Mouse (Mus musculus): ENCODE data around the gene Arf5. TPM values are rescaled to one million over a fixed set of nuclear protein-coding genes. Genes with fewer than 3 reads are reported as not detected.

Gene Arf5
- polyA plus RNA-seq, 1 experiment: 284 TPM

- WGBS: 80% methylated on average over 2 of the region's 2 CpGs
- DNase-seq (ENCODE audit: low read depth in 1 of 2, low spot score in 2 of 2): no peak
- no peaks in the 10 kb centered on the region for H3K27me3 ChIP-seq (ENCODE audit: control insufficient read depth, insufficient read depth, low read length)
- H3K4me3 ChIP-seq (ENCODE audit: extremely low read depth, insufficient read depth, insufficient read length): no peak overlapping the region
- peaks cover 12% of the 10 kb centered on the region; the same call in 1 of the 2 replicates for H3K4me1 ChIP-seq (ENCODE audit: control insufficient read depth, insufficient read depth, insufficient read length)
- TF ChIP-seq POLR2A (IDR thresholded peaks at IDR 0.05; ENCODE audit: low read depth, low read length) (no peak), CTCF (IDR thresholded peaks at IDR 0.05; ENCODE audit: extremely low read depth, insufficient read depth, insufficient read length, insufficient replicate concordance) (no peak)
- no peak overlapping the region for H3K27ac ChIP-seq (ENCODE audit: insufficient read depth, low read length)
- H3K36me3 ChIP-seq (ENCODE audit: control insufficient read depth, insufficient read depth, low read length): peaks cover 21% of the 10 kb centered on the region
Observed at GRCm38 (mm10) chr6:28419673-28420072, 3.7 kb upstream of the Arf5 start.

- no peak for TF ChIP-seq CTCF (IDR thresholded peaks at IDR 0.05; ENCODE audit: extremely low read depth, insufficient read depth, insufficient read length, insufficient replicate concordance)
- no peak for TF ChIP-seq POLR2A (IDR thresholded peaks at IDR 0.05; ENCODE audit: low read depth, low read length)
- peaks cover 24% of the 10 kb centered on the region for H3K36me3 ChIP-seq (ENCODE audit: control insufficient read depth, insufficient read depth, low read length)
- H3K27me3 ChIP-seq (ENCODE audit: control insufficient read depth, insufficient read depth, low read length): no peaks in the 10 kb centered on the region
- H3K27ac ChIP-seq (ENCODE audit: insufficient read depth, low read length): no peak overlapping the region
- no peak overlapping the region for H3K4me3 ChIP-seq (ENCODE audit: extremely low read depth, insufficient read depth, insufficient read length)
- H3K4me1 ChIP-seq (ENCODE audit: control insufficient read depth, insufficient read depth, insufficient read length): peaks cover 12% of the 10 kb centered on the region; the same call in 1 of the 2 replicates
- WGBS: 86% methylated on average over 17 of the region's 17 CpGs
- no peak for DNase-seq (ENCODE audit: low read depth in 1 of 2, low spot score in 2 of 2)
Observed at GRCm38 (mm10) chr6:28420361-28420760, 3.0 kb upstream of the Arf5 start.

- no peak for DNase-seq (ENCODE audit: low read depth in 1 of 2, low spot score in 2 of 2)
- H3K36me3 ChIP-seq (ENCODE audit: control insufficient read depth, insufficient read depth, low read length): peaks cover 28% of the 10 kb centered on the region
- WGBS: 50% methylated on average over 13 of the region's 13 CpGs
- TF ChIP-seq CTCF (IDR thresholded peaks at IDR 0.05; ENCODE audit: extremely low read depth, insufficient read depth, insufficient read length, insufficient replicate concordance): no peak
- no peak for TF ChIP-seq POLR2A (IDR thresholded peaks at IDR 0.05; ENCODE audit: low read depth, low read length)
- H3K27me3 ChIP-seq (ENCODE audit: control insufficient read depth, insufficient read depth, low read length): no peaks in the 10 kb centered on the region
- H3K27ac ChIP-seq (ENCODE audit: insufficient read depth, low read length): peak overlapping the region; percentile 46; the same call in 1 of the 2 replicates
- H3K4me3 ChIP-seq (ENCODE audit: extremely low read depth, insufficient read depth, insufficient read length): peak overlapping the region; percentile 69
- H3K4me1 ChIP-seq (ENCODE audit: control insufficient read depth, insufficient read depth, insufficient read length): peaks cover 12% of the 10 kb centered on the region; the same call in 1 of the 2 replicates
Observed at GRCm38 (mm10) chr6:28420865-28421264, 2.5 kb upstream of the Arf5 start.

- DNase-seq (ENCODE audit: low read depth in 1 of 2, low spot score in 2 of 2): peak; percentile 90 to 92
- under 1% methylated on average over 27 of the region's 27 CpGs for WGBS
- Histone ChIP-seq H3K27me3 (ENCODE audit: control insufficient read depth, insufficient read depth, low read length) (no peaks in the 10 kb centered on the region), H3K36me3 (ENCODE audit: control insufficient read depth, insufficient read depth, low read length) (peaks cover 30% of the 10 kb centered on the region), H3K4me1 (ENCODE audit: control insufficient read depth, insufficient read depth, insufficient read length) (peaks cover 12% of the 10 kb centered on the region; the same call in 1 of the 2 replicates), H3K27ac (ENCODE audit: insufficient read depth, low read length) (peak overlapping the region; percentile 46; the same call in 1 of the 2 replicates), H3K4me3 (ENCODE audit: extremely low read depth, insufficient read depth, insufficient read length) (peak overlapping the region; percentile 69)
- TF ChIP-seq POLR2A (IDR thresholded peaks at IDR 0.05; ENCODE audit: low read depth, low read length) (peak; percentile 37), CTCF (IDR thresholded peaks at IDR 0.05; ENCODE audit: extremely low read depth, insufficient read depth, insufficient read length, insufficient replicate concordance) (peak; percentile 87; the same call in 1 of the 2 replicates)
Observed at GRCm38 (mm10) chr6:28421469-28422000, 1.8 kb upstream of the Arf5 start.

GRCm38 (mm10) chr6:28422651-28423290 lies 589 bp upstream of the Arf5 start:
- Histone ChIP-seq H3K36me3 (ENCODE audit: control insufficient read depth, insufficient read depth, low read length) (peaks cover 27% of the 10 kb centered on the region), H3K27me3 (ENCODE audit: control insufficient read depth, insufficient read depth, low read length) (no peaks in the 10 kb centered on the region), H3K27ac (ENCODE audit: insufficient read depth, low read length) (no peak overlapping the region), H3K4me3 (ENCODE audit: extremely low read depth, insufficient read depth, insufficient read length) (no peak overlapping the region), H3K4me1 (ENCODE audit: control insufficient read depth, insufficient read depth, insufficient read length) (peaks cover 12% of the 10 kb centered on the region; the same call in 1 of the 2 replicates)
- 73% methylated on average over 15 of the region's 15 CpGs for WGBS
- DNase-seq (ENCODE audit: low read depth in 1 of 2, low spot score in 2 of 2): no peak
- TF ChIP-seq POLR2A (IDR thresholded peaks at IDR 0.05; ENCODE audit: low read depth, low read length) (no peak), CTCF (IDR thresholded peaks at IDR 0.05; ENCODE audit: extremely low read depth, insufficient read depth, insufficient read length, insufficient replicate concordance) (no peak)

- TF ChIP-seq POLR2A (IDR thresholded peaks at IDR 0.05; ENCODE audit: low read depth, low read length): no peak
- TF ChIP-seq CTCF (IDR thresholded peaks at IDR 0.05; ENCODE audit: extremely low read depth, insufficient read depth, insufficient read length, insufficient replicate concordance): no peak
- 15% methylated on average over 44 of the region's 46 CpGs for WGBS
- H3K4me1 ChIP-seq (ENCODE audit: control insufficient read depth, insufficient read depth, insufficient read length): peaks cover 12% of the 10 kb centered on the region; the same call in 1 of the 2 replicates
- peak in 1 of 2 experiments; percentile 34 for DNase-seq (ENCODE audit: low read depth in 1 of 2, low spot score in 2 of 2)
- peaks cover 15% of the 10 kb centered on the region for H3K36me3 ChIP-seq (ENCODE audit: control insufficient read depth, insufficient read depth, low read length)
- peak overlapping the region; percentile 86 for H3K4me3 ChIP-seq (ENCODE audit: extremely low read depth, insufficient read depth, insufficient read length)
- H3K27ac ChIP-seq (ENCODE audit: insufficient read depth, low read length): peak overlapping the region; percentile 51; the same call in 1 of the 2 replicates
- H3K27me3 ChIP-seq (ENCODE audit: control insufficient read depth, insufficient read depth, low read length): no peaks in the 10 kb centered on the region
Observed at GRCm38 (mm10) chr6:28423767-28424695, 671 bp downstream of the Arf5 start.

All from spleen, adult 2 months (tissue).